Mouse (Mus musculus) lung, adult 2 months (tissue): ENCODE data around the gene Tbc1d30. TPM values are rescaled to one million over a fixed set of nuclear protein-coding genes. Genes with fewer than 3 reads are reported as not detected.

ENCODE experiments used
- DNase-seq: peaks from one replicate; pipeline ENCODE4 v3.0.0; 2022
- H3K4me1 ChIP-seq: fragments of 200-500 bp; 2 replicates; pipeline ENCODE4 v1.6.1; 2011; ENCODE audit warnings: low read length; ENCODE audit not compliant: control insufficient read depth, insufficient read depth
- H3K4me3 ChIP-seq: fragments of 200-500 bp; replicated peaks from 2 replicates; pipeline ENCODE3; 2011; ENCODE audit warnings: low read depth, mild to moderate bottlenecking, control low read depth, low read length; ENCODE audit errors: extremely low read depth
- CTCF ChIP-seq: fragments of 200-500 bp; IDR thresholded peaks from 2 replicates; pipeline ENCODE4 v1.5.1; 2011; ENCODE audit warnings: mild to moderate bottlenecking, low read length, control low read depth; ENCODE audit not compliant: insufficient read depth
- POLR2A ChIP-seq: fragments of 200-500 bp; IDR thresholded peaks from 2 replicates; pipeline ENCODE4 v1.6.1; 2011; ENCODE audit warnings: low read depth, mild to moderate bottlenecking, control low read depth, low read length, borderline replicate concordance; ENCODE audit errors: extremely low read depth
- WGBS: fragments of 180-500 bp; shearing (Covaris S2); methylation state at CpG from one replicate; pipeline ENCODE4 v1.1.7; 2018; 5-methylcytosine and 5-hydroxymethylcytosine counted together
- polyA plus RNA-seq: library from polyadenylated mRNA; depleted of rRNA; stranded (reverse); fragments of >200 nt; gene quantifications from 2 replicates; pipeline ENCODE4 v1.2.3, GENCODE M21; 2012

The Tbc1d30 gene
- polyA plus RNA-seq, 1 experiment: 14.1 TPM

DNA sequence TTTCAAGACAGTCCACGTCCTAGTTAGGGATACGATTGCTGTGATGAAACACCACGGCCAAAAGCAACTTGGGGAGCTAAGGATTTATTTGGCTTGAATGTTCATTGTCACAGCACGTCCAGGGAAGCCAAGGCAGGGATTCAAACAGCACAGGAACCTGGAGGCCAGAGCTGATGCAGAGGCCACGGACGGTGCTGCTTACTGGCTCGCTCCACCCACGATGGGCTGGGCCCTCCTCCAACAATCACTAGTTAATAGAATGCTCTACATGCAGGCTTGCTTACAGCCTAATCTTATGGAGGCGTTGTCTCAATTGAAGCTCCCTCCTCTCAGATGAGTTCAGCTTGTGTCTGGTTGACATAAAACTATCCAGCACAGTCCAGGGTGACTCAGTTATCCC lies 16.7 kb upstream of the Tbc1d30 start:
- Histone ChIP-seq H3K4me3 (no peak overlapping the region), H3K4me1 (peaks cover 10% of the 10 kb centered on the region; the same call in 1 of the 2 replicates)
- whole genome bisulfite sequencing: 67% methylated on average over 9 of the region's 9 CpGs
- DNase-seq: no peak
- TF ChIP-seq POLR2A (no peak), CTCF (no peak)

GRCm38 (mm10) chr10:121367271-121367670 lies 16.2 kb upstream of the Tbc1d30 start:
- peaks cover 10% of the 10 kb centered on the region; the same call in 1 of the 2 replicates for H3K4me1 ChIP-seq
- H3K4me3 ChIP-seq: no peak overlapping the region
- TF ChIP-seq POLR2A (no peak), CTCF (no peak)
- 68% methylated on average over 13 of the region's 13 CpGs for WGBS
- DNase-seq: no peak

DNA sequence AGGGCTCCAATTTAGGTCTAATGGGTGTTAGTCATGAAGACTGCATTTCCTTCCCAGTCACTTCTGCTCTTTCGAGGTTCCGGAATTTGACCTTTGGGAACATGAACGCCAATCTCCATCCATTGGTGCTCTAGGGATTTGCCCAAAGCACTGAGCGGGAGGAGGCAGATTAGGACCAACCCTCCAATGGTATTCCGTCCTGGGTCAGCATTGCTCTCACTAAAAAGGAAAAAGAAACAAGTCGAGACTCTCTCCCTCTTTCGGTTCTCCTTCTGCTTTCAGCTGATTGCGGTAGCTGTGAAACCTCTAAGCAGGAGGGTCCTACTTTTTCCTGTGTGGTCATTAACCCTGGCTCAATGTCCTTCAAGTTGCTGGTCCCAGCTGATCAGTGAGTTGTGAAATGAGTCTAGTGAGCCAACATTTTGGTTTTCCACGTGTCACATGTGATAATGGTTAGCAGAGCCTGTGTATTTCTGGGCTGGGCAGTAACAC lies 14.7 kb upstream of the Tbc1d30 start:
- Histone ChIP-seq H3K4me3 (peak overlapping the region; percentile 82), H3K4me1 (peaks cover 10% of the 10 kb centered on the region; the same call in 1 of the 2 replicates)
- WGBS: 4% methylated on average over 9 of the region's 9 CpGs
- no peak for DNase-seq
- TF ChIP-seq CTCF (no peak), POLR2A (no peak)

- Histone ChIP-seq H3K4me3 (peak within 1 kb of the TSS; percentile 82), H3K4me1 (peaks cover 10% of the 10 kb centered on the region; the same call in 1 of the 2 replicates)
- DNase-seq: peak; percentile 79
- TF ChIP-seq POLR2A (peak; percentile 84; the same call in 1 of the 2 replicates), CTCF (no peak)
- under 1% methylated on average over 72 of the region's 72 CpGs for WGBS
Observed at GRCm38 (mm10) chr10:121364801-121365564, 13.9 kb upstream of the Tbc1d30 start, which contains the start of gene Gns. TSS of gene Gns (plus strand) at chr10:121365090.

GRCm38 (mm10) chr10:121364306-121364705 lies 13.2 kb upstream of the Tbc1d30 start:
- H3K4me3 ChIP-seq: no peak overlapping the region
- H3K4me1 ChIP-seq: peaks cover 10% of the 10 kb centered on the region; the same call in 1 of the 2 replicates
- WGBS: 23% methylated on average over 15 of the region's 15 CpGs
- no peak for DNase-seq
- TF ChIP-seq POLR2A (no peak), CTCF (no peak)

- H3K4me3 ChIP-seq: no peak overlapping the region
- peaks cover 10% of the 10 kb centered on the region; the same call in 1 of the 2 replicates for H3K4me1 ChIP-seq
- DNase-seq: no peak
- TF ChIP-seq CTCF (no peak), POLR2A (no peak)
- WGBS: 83% methylated on average over 8 of the region's 8 CpGs
Observed at GRCm38 (mm10) chr10:121363201-121363600, 12.1 kb upstream of the Tbc1d30 start.

DNA sequence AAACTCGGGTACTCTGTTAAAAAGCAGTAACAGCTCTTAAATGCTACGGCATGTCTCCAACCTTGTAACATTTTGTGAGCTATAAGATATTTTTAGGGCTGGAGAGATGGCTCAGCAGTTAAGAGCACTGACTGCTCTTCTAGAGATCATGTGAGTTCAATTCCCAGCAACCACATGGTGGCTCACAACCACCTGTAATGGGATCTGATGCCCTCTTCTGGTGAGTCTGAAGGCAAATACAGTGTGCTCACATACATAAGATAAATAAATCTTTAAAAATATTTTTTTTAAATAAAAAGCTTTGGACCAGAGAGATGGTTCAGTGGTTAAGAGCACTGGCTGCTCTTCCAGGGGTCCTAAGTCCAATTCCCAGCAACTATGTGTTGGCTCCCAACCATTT lies 9.3 kb upstream of the Tbc1d30 start:
- Histone ChIP-seq H3K4me1 (0 out of 2 replicates have a peak, but pooled peaks cover 2% of the 10 kb centered on the region), H3K4me3 (no peak overlapping the region)
- 91% methylated on average over 2 of the region's 2 CpGs for WGBS
- TF ChIP-seq CTCF (no peak), POLR2A (no peak)
- no peak for DNase-seq

DNA sequence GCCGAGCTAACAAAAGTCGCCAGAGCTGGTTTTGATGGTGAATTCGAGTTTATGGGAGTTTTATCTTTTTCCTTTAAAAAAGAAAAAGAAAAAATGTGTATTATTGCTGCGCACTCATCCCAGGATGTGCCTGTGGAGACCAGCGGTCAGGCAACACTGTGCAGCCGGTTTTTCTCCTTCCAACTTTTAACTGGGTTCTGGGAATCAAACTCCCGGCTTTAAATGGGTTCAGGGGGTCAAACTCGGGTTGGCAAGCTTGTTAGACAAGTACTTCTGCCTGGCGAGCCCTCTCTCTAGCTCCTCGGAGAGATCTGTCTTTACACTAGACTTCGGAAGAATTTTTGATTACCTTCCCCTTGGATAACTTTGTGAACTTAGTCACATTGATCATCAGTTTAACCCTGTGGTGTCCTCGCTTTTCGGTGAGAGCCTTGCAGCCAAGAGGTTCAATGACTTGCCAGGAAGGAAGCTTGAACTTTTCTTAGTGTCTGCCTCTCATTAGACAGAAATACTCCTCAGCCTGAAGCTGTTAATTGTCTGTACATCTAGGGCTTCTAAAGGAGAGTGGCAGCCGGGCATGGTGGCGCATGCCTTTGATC lies 713 bp upstream of the Tbc1d30 start:
- no peak for TF ChIP-seq POLR2A
- no peak for TF ChIP-seq CTCF
- Histone ChIP-seq H3K4me3 (peak overlapping the region; percentile 65), H3K4me1 (peaks cover 5% of the 10 kb centered on the region; the same call in 1 of the 2 replicates)
- WGBS: 28% methylated on average over 15 of the region's 15 CpGs
- DNase-seq: no peak

DNA sequence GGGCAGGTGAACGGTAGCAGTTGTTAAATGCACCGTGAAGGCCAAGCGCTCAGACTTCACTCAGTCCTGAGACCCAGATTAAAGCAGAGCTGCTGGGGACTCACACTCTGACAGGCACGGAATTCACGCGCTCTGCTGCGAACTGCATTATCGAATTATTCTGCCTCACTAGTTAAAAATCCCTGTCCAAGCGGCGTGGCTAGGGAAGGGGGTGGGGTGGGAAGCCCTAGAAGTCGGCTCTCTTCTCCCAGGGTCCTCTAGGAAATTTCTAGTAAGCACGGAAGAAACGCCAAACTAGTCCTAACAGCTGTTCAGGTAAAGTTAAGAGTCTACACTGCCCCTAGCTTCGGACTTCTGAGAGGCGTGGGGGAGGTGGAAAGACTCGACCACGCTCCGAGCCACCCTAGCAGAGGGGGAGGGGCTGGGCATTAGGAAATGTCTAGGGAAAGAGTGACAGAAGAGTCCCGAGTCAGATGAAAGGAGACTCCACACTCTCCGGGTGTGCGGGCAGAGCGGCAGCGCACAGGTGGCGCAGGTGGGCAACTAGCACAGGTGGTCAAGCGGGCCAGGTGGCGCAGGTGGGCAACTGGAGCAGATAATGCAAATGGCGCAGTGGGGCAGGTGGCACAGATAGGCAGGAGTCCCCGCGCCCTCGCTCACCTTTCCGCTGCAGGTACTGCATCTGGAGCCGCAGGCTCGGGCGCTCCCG lies 567 bp downstream of the Tbc1d30 start:
- peak overlapping the region; percentile 65 for H3K4me3 ChIP-seq
- peak; percentile 64 for DNase-seq
- TF ChIP-seq POLR2A (no peak), CTCF (no peak)

More for the DNA sequence above, 567 bp downstream of the Tbc1d30 start:
- H3K4me1 ChIP-seq: peaks cover 5% of the 10 kb centered on the region; the same call in 1 of the 2 replicates
- 6% methylated on average over 35 of the region's 35 CpGs for WGBS
